Mouse (Mus musculus): ENCODE measurements around the gene Dppa1. TPM values are rescaled to one million over a fixed set of nuclear protein-coding genes. Genes with fewer than 3 reads are reported as not detected.
"Not testable (repeated sequence)": the region's sequence is repeated elsewhere in the genome, so short reads cannot be mapped to it uniquely, and the experiment has no call there.

The Dppa1 gene
- polyA plus RNA-seq, 1 experiment: not detected

DNA sequence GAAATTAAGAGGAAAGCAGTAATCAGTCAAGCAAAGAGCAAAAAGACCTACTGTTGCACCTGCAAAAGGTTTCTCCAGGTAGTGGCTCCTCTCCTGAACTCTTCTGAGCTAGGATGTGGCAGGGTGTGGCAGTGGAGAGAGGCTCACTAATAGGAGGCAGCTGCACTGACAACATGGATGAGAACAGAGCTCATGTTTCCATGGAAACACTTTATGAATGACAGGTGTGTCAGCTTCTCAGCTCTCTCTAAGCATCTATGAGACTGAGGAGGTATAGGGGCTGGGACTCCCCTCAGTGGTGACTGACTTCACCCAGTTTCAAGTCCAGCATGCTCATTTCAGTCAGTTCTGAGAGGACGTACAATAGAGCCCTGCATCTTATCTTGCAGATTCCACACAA lies 15.8 kb upstream of the Dppa1 start:
- Histone ChIP-seq H3K4me3 (ENCODE audit: insufficient read depth, low read depth, low read length) (no peak overlapping the region), H3K4me1 (ENCODE audit: control insufficient read depth, insufficient read depth, low read length) (no peaks in the 10 kb centered on the region), H3K36me3 (ENCODE audit: control insufficient read depth, insufficient read depth, low read length) (no peaks in the 10 kb centered on the region), H3K27ac (ENCODE audit: insufficient read depth, low read depth, low read length) (no peak overlapping the region), H3K27me3 (replicated peaks; ENCODE audit: control insufficient read depth, insufficient read depth, low read length) (no peaks in the 10 kb centered on the region)
- TF ChIP-seq CTCF (conservative IDR thresholded peaks at IDR 0.05; ENCODE audit: insufficient read depth, insufficient read length, low read depth, low read length): no peak
- TF ChIP-seq POLR2A (IDR thresholded peaks at IDR 0.05; ENCODE audit: low read depth, low read length): no peak
- DNase-seq: no peak
- 87% methylated on average over 1 of the region's 1 CpGs for WGBS

DNA sequence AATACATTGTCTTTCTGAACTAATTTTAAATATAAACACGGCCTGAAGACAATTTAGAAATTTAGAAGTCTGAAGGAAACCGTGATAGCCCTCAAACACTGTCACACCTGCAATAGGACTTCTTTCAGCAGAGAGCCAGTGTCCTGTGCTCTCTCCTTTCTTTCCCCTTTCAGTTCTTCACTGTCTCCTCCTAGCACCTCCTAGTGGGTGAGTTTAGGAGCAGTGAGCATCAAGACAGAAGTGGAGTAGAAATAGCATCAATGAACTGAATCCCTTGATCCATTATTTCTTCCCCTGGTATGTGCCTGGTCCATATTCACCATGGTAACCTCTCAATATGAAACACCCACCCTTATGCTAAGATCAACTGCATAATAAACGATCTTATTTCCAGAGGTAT lies 7.5 kb upstream of the Dppa1 start:
- Histone ChIP-seq H3K4me1 (ENCODE audit: control insufficient read depth, insufficient read depth, low read length) (no peaks in the 10 kb centered on the region), H3K27ac (ENCODE audit: insufficient read depth, low read depth, low read length) (no peak overlapping the region), H3K36me3 (ENCODE audit: control insufficient read depth, insufficient read depth, low read length) (no peaks in the 10 kb centered on the region), H3K27me3 (replicated peaks; ENCODE audit: control insufficient read depth, insufficient read depth, low read length) (no peaks in the 10 kb centered on the region), H3K4me3 (ENCODE audit: insufficient read depth, low read depth, low read length) (no peak overlapping the region)
- 85% methylated on average over 3 of the region's 3 CpGs for WGBS
- TF ChIP-seq CTCF (conservative IDR thresholded peaks at IDR 0.05; ENCODE audit: insufficient read depth, insufficient read length, low read depth, low read length) (no peak), POLR2A (IDR thresholded peaks at IDR 0.05; ENCODE audit: low read depth, low read length) (no peak)
- no peak for DNase-seq

DNA sequence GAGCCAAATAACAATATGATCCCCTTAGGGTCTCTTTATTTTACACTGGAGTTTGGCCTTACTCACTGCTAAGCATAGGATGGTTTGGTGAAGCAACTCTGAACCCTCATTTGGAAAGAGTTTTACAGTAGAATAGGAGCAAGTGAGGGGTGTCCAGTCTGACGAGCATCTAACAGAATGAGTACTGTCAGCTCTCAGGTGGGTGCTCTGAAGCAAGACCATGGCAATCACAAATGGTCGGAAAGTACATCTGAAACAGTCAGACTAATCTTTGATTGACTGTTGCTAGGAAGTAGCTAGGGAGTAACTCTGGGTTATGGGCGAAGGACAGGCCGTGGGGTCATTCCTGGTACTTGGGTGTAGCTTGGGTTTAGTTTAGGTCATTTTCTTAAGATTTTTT lies 6.5 kb upstream of the Dppa1 start:
- not testable (repeated sequence) for H3K27me3 ChIP-seq (replicated peaks; ENCODE audit: control insufficient read depth, insufficient read depth, low read length); H3K4me1 ChIP-seq (ENCODE audit: control insufficient read depth, insufficient read depth, low read length); H3K4me3 ChIP-seq (ENCODE audit: insufficient read depth, low read depth, low read length); H3K27ac ChIP-seq (ENCODE audit: insufficient read depth, low read depth, low read length); H3K36me3 ChIP-seq (ENCODE audit: control insufficient read depth, insufficient read depth, low read length); DNase-seq
- 79% methylated on average over 4 of the region's 4 CpGs for WGBS

DNA sequence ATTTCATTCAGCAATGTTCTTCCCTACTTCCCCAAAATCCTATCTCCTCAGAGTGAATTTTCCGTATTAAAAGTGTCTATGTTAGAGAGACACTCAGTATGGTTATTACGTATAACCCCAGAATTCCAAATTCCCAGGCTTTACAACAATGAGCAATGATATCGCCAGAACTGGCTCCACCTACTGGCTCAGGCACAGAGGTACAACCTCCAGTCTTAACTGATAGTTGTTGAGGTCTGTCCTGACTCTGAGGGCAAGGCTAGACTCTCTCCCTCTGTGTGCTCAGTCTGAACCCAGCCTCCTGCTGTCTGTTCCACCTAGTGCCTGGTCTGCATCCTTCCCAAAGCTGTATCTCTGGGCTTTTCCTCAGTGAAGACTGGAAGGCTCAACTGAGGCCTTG lies 2.6 kb upstream of the Dppa1 start:
- Histone ChIP-seq H3K4me3 (ENCODE audit: insufficient read depth, low read depth, low read length) (no peak overlapping the region), H3K4me1 (ENCODE audit: control insufficient read depth, insufficient read depth, low read length) (no peaks in the 10 kb centered on the region), H3K36me3 (ENCODE audit: control insufficient read depth, insufficient read depth, low read length) (no peaks in the 10 kb centered on the region), H3K27me3 (replicated peaks; ENCODE audit: control insufficient read depth, insufficient read depth, low read length) (no peaks in the 10 kb centered on the region), H3K27ac (ENCODE audit: insufficient read depth, low read depth, low read length) (no peak overlapping the region)
- peak; percentile 52 for DNase-seq
- peak; percentile 73 for TF ChIP-seq CTCF (conservative IDR thresholded peaks at IDR 0.05; ENCODE audit: insufficient read depth, insufficient read length, low read depth, low read length)
- no peak for TF ChIP-seq POLR2A (IDR thresholded peaks at IDR 0.05; ENCODE audit: low read depth, low read length)
- WGBS: 23% methylated on average over 3 of the region's 3 CpGs

DNA sequence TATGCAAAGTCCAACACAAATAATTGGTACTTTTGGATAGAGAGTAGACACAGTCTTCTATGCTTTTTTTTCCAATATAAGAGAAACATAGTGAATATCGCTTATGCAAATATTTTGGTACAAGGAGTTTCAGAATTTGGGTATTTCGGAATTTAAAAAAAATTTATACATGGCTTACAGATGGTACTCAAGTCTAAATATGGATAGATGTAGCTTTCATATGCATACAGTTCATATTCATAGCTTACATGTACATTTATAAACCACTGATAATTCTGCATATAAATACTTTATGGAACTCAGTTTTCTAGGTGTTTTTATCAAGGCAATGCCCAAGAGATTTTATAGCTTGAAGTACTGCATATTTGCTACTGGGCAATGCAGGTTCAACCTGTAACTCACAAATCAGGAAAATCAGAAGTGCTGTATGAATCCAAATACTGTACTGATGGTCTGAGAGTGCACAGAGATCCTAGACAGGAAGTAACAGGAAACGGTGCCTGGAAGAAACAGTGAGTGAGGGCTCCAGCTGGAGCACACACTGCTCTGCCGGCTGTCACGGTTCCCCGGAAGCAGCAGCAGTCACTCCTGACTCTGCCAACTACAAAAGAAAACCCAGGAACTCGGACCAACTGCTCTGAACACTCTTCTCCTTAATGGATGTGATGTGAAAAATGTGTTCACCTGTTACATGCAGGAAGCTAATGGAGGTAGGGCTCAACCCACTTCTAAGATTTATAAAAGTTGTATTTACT lies 8.5 kb downstream of the Dppa1 start:
- no peak overlapping the region for H3K4me3 ChIP-seq (ENCODE audit: insufficient read depth, low read depth, low read length)
- no peak overlapping the region for H3K27ac ChIP-seq (ENCODE audit: insufficient read depth, low read depth, low read length)
- no peak for DNase-seq
- H3K27me3 ChIP-seq (replicated peaks; ENCODE audit: control insufficient read depth, insufficient read depth, low read length): no peaks in the 10 kb centered on the region
- TF ChIP-seq POLR2A (IDR thresholded peaks at IDR 0.05; ENCODE audit: low read depth, low read length) (no peak), CTCF (conservative IDR thresholded peaks at IDR 0.05; ENCODE audit: insufficient read depth, insufficient read length, low read depth, low read length) (no peak)
- 50% methylated on average over 7 of the region's 7 CpGs for WGBS
- no peaks in the 10 kb centered on the region for H3K4me1 ChIP-seq (ENCODE audit: control insufficient read depth, insufficient read depth, low read length)
- H3K36me3 ChIP-seq (ENCODE audit: control insufficient read depth, insufficient read depth, low read length): no peaks in the 10 kb centered on the region

DNA sequence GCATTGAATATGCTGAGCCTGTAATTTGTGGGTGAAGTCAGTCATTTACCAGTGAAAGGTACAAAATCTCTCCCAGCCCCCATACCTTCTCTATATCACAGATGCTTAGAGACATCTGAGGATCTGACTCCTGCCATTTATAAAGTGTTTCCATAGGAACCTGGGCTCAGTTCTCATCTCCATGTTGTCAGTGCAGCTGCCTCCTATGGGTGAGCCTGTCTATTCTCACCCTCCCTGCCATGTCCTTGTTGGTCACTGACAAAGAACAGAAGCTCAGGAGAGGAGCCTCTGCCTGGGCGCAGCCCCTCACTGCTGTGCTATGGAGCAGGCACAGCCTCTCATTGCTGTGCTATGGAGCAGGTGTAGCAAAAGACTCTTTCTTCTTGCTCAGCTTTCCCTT lies 9.1 kb downstream of the Dppa1 start:
- no peak for DNase-seq
- Histone ChIP-seq H3K27ac (ENCODE audit: insufficient read depth, low read depth, low read length) (no peak overlapping the region), H3K36me3 (ENCODE audit: control insufficient read depth, insufficient read depth, low read length) (no peaks in the 10 kb centered on the region), H3K4me3 (ENCODE audit: insufficient read depth, low read depth, low read length) (no peak overlapping the region), H3K4me1 (ENCODE audit: control insufficient read depth, insufficient read depth, low read length) (no peaks in the 10 kb centered on the region), H3K27me3 (replicated peaks; ENCODE audit: control insufficient read depth, insufficient read depth, low read length) (no peaks in the 10 kb centered on the region)
- TF ChIP-seq CTCF (conservative IDR thresholded peaks at IDR 0.05; ENCODE audit: insufficient read depth, insufficient read length, low read depth, low read length) (no peak), POLR2A (IDR thresholded peaks at IDR 0.05; ENCODE audit: low read depth, low read length) (no peak)
- 87% methylated on average over 1 of the region's 1 CpGs for WGBS

DNA sequence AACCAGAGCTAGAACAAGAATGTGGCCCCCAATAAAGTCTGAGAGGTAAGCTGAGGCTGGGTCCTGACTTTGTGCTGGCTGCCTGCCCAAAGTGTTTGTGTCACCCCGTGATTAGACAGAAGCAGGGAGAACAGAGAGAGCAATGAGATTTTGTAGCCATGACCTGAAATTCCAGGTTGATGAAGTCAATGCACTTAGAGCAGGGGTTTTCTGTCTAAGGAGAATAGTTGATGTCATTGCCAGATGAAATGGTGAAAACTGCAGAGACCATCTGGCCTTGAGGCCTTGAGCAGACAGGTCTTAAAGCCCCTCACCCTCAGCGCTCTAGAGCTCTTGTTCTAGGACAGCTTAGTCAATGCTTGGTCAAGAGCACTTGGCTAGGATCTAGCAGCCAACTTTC lies 36.6 kb downstream of the Dppa1 start:
- Histone ChIP-seq H3K36me3 (ENCODE audit: control insufficient read depth, insufficient read depth, low read length) (no peaks in the 10 kb centered on the region), H3K27ac (ENCODE audit: insufficient read depth, low read depth, low read length) (no peak overlapping the region), H3K27me3 (replicated peaks; ENCODE audit: control insufficient read depth, insufficient read depth, low read length) (no peaks in the 10 kb centered on the region), H3K4me1 (ENCODE audit: control insufficient read depth, insufficient read depth, low read length) (no peaks in the 10 kb centered on the region), H3K4me3 (ENCODE audit: insufficient read depth, low read depth, low read length) (no peak overlapping the region)
- DNase-seq: no peak
- WGBS: 75% methylated on average over 2 of the region's 2 CpGs
- no peak for TF ChIP-seq CTCF (conservative IDR thresholded peaks at IDR 0.05; ENCODE audit: insufficient read depth, insufficient read length, low read depth, low read length)
- TF ChIP-seq POLR2A (IDR thresholded peaks at IDR 0.05; ENCODE audit: low read depth, low read length): no peak

Measured in kidney, adult 2 months (tissue).